Mouse (Mus musculus) olfactory bulb, adult 2 months (tissue): ENCODE data around the gene Ipo5. TPM values are rescaled to one million over a fixed set of nuclear protein-coding genes. Genes with fewer than 3 reads are reported as not detected.

Experiments used
- H3K27ac ChIP-seq: fragments of 200-500 bp; 2 replicates; pipeline ENCODE4 v1.5.1; 2012; ENCODE audit warnings: low read depth, low read length; ENCODE audit not compliant: insufficient read depth
- H3K4me1 ChIP-seq: fragments of 200-500 bp; 2 replicates; pipeline ENCODE4 v1.6.1; 2012; ENCODE audit warnings: low read length; ENCODE audit not compliant: control insufficient read depth, insufficient read depth
- H3K4me3 ChIP-seq: fragments of 200-500 bp; 2 replicates; pipeline ENCODE4 v1.5.1; 2012; ENCODE audit warnings: mild to moderate bottlenecking, low read depth, low read length, moderate library complexity; ENCODE audit not compliant: insufficient read depth
- CTCF ChIP-seq: fragments of 200-500 bp; IDR thresholded peaks from 2 replicates; pipeline ENCODE4 v1.5.1; 2012; ENCODE audit warnings: low read depth, mild to moderate bottlenecking, low read length, moderate library complexity; ENCODE audit not compliant: insufficient read depth
- POLR2A ChIP-seq: fragments of 200-500 bp; IDR thresholded peaks from 2 replicates; pipeline ENCODE4 v1.6.1; 2012; ENCODE audit warnings: mild to moderate bottlenecking, low read depth, low read length, moderate library complexity; ENCODE audit not compliant: insufficient read depth
- WGBS: fragments of 180-500 bp; shearing (Covaris S2); methylation state at CpG from one replicate; pipeline ENCODE4 v1.1.7; 2018; 5-methylcytosine and 5-hydroxymethylcytosine counted together
- polyA plus RNA-seq: library from polyadenylated mRNA; stranded (reverse); fragments of >200 nt; gene quantifications from 2 replicates; pipeline ENCODE4 v1.2.4, GENCODE M21; 2012; ENCODE audit warnings: low replicate concordance; ENCODE audit not compliant: missing spikeins, insufficient read depth, insufficient read length

The Ipo5 gene
- polyA plus RNA-seq, 1 experiment = 73.4 TPM

DNA sequence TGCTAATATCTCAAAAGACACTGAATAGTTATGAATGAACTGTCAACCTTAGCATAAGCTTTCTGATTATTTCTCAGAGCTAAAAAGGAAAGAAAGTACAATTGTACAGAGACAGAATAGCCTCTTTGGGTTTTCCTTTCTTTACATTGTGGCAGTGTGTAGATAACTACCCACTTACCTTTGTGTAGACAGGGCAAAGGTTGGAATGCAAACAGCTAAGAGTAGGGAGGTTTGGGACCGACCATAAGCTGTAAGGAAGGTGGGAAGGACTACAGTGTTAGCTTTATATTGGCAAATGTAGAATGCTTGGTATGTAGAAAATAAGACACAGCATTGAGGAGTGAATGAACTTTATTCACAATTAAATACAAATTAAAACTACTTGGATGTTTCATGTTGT is 26.1 kb downstream of the Ipo5 start:
- TF ChIP-seq POLR2A (no peak), CTCF (no peak)
- Histone ChIP-seq H3K27ac (no peak overlapping the region), H3K4me1 (peaks cover 3% of the 10 kb centered on the region; the same call in 1 of the 2 replicates), H3K4me3 (no peak overlapping the region)
- WGBS = 86% methylated on average over 1 of the region's 1 CpGs

GRCm38 (mm10) chr14:120942803-120943202 is 31.8 kb downstream of the Ipo5 start:
- Histone ChIP-seq H3K4me3 (no peak overlapping the region), H3K4me1 (peaks cover 7% of the 10 kb centered on the region), H3K27ac (no peak overlapping the region)
- 78% methylated on average over 9 of the region's 9 CpGs for WGBS
- TF ChIP-seq CTCF = no peak
- TF ChIP-seq POLR2A = no peak

- TF ChIP-seq CTCF = no peak
- TF ChIP-seq POLR2A = no peak
- 75% methylated on average over 7 of the region's 7 CpGs for WGBS
Measured at GRCm38 (mm10) chr14:120945146-120945545, 34.1 kb downstream of the Ipo5 start.

DNA sequence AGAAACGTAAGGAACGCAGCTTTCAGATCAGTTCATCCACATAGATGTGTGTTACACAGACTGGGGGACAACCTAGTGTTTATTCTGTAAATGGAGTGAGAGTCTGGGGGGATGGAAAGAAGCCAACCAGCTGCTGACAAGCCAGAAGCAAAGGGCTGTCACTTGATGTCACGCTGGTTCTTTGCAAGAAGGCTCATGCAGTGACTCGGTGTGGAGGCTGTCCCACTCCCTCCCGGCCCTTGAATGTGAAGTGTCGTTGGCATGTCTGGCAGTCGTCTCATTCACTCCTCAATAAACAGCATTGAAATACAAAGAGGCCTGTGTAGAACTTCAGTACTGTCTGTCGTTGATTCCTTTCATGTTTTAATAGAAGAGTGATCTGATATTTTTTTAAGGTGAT is 36.1 kb downstream of the Ipo5 start:
- 23% methylated on average over 8 of the region's 8 CpGs for WGBS
- peak overlapping the region; percentile 76 for H3K27ac ChIP-seq
- TF ChIP-seq CTCF (no peak), POLR2A (no peak)
- H3K4me1 ChIP-seq = peaks cover 10% of the 10 kb centered on the region
- no peak overlapping the region for H3K4me3 ChIP-seq

More at GRCm38 (mm10) chr14:120945146-120945545, 34.1 kb downstream of the Ipo5 start:
- Histone ChIP-seq H3K4me1 (peaks cover 10% of the 10 kb centered on the region), H3K4me3 (no peak overlapping the region), H3K27ac (no peak overlapping the region)

DNA sequence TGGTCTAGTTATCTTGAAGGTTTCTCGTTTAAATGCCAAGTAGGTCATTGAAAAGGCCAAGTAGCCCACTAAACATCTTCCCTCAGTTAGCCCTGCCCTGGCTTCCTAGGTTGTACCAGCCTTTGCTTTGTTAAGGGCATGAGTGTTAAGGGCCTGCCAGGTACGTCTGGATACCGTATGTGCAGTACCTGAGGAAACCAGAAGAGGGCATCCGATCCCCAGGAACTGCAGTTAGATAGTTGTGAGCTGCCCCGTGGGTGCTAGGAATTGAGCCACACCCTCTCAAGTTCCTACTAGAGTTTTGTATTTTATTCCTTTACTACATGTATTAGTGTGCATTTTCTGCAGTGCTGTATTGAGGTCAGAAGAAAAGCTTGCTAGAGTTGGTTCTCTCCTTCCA is 38.0 kb downstream of the Ipo5 start:
- TF ChIP-seq POLR2A = no peak
- TF ChIP-seq CTCF = no peak
- H3K27ac ChIP-seq = no peak overlapping the region
- no peak overlapping the region for H3K4me3 ChIP-seq
- peaks cover 10% of the 10 kb centered on the region for H3K4me1 ChIP-seq
- 94% methylated on average over 5 of the region's 5 CpGs for WGBS

DNA sequence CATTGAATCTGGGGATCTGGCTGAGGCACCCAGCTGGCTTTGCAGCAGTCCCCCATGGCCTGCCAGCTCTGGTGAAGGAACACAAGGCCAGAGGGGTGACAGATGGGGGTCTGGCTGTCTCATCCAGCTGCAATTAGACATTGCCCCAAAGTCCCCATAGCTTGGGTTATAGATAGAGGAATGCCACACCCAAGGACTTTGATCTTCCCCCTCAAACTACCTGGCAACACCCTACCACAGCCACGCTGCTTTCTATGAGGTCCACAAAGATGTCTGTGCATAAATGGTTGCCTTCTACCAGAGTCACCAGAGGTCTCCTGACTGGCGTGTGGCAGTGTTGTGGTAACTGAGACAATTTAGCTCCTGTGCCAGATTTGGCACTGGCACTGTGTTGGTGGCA is 39.0 kb downstream of the Ipo5 start:
- Histone ChIP-seq H3K4me1 (peaks cover 10% of the 10 kb centered on the region), H3K27ac (no peak overlapping the region), H3K4me3 (no peak overlapping the region)
- TF ChIP-seq CTCF (no peak), POLR2A (no peak)
- 89% methylated on average over 2 of the region's 2 CpGs for WGBS

DNA sequence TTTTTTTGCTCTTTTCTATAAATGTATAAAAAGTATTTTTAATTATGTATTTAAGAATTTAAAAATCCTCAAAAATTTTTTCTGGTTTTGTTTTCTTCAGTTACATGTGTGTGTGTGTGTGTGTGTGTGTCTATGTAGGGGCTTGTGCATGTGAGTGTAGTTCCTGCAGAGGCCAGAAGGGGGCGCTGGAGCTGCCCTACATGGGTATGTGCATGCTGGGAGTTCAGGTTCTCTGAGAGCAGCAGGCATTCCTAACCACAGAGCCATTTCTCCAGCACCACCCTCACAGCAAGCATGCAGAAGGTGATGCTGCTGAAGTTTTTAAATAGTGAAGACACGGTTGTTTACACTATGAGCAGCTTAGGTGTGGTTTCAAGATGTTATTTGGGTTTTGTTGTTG is 41.4 kb downstream of the Ipo5 start:
- TF ChIP-seq POLR2A (no peak), CTCF (peak; percentile 56; the same call in 1 of the 2 replicates)
- no peak overlapping the region for H3K27ac ChIP-seq
- no peak overlapping the region for H3K4me3 ChIP-seq
- 44% methylated on average over 2 of the region's 2 CpGs for WGBS
- peaks cover 3% of the 10 kb centered on the region for H3K4me1 ChIP-seq

- WGBS = 43% methylated on average over 8 of the region's 8 CpGs
- no peak overlapping the region for H3K4me3 ChIP-seq
- 0 out of 2 replicates have a peak overlapping the region, but pooled peaks have one; percentile 23 for H3K27ac ChIP-seq
- no peak for TF ChIP-seq POLR2A
- no peak for TF ChIP-seq CTCF
- H3K4me1 ChIP-seq = peaks cover 14% of the 10 kb centered on the region
Measured at GRCm38 (mm10) chr14:120960551-120960950, 49.5 kb downstream of the Ipo5 start.

GRCm38 (mm10) chr14:120960991-120961390 is 50.0 kb downstream of the Ipo5 start:
- Histone ChIP-seq H3K4me3 (no peak overlapping the region), H3K4me1 (peaks cover 14% of the 10 kb centered on the region), H3K27ac (no peak overlapping the region)
- TF ChIP-seq POLR2A (no peak), CTCF (no peak)
- WGBS = 20% methylated on average over 5 of the region's 5 CpGs

DNA sequence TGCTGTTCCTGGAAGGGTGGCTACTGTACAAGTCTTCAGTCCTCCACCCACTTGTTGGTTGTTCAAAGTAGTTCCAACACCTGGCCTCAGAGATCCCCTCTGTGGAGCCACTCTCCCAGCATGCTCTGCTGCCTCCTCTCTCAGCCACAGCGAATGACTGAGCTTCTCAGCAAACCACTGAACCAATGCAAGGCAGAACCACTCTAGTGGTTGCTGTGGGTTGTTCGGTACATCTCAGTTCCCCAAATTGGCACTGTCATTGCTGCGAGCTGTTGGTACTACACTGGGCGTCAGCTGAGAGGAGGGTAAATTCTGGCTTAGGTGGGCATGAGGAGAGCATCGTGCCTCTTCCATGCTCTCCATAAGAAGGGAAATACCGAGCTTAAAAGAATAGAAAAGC is 56.0 kb downstream of the Ipo5 start:
- 83% methylated on average over 6 of the region's 6 CpGs for WGBS
- H3K4me3 ChIP-seq = no peak overlapping the region
- TF ChIP-seq POLR2A (no peak), CTCF (no peak)
- peaks cover 2% of the 10 kb centered on the region; the same call in 1 of the 2 replicates for H3K4me1 ChIP-seq
- H3K27ac ChIP-seq = no peak overlapping the region
